Mouse (Mus musculus) adrenal gland, postnatal 14 days (tissue): ENCODE results near the gene Gpr84. TPM values are rescaled to one million over a fixed set of nuclear protein-coding genes. Genes with fewer than 3 reads are reported as not detected.

ENCODE experiments used
- DNase-seq: peaks from one replicate; pipeline ENCODE4 v3.0.0; 2021; ENCODE audit warnings: mixed read lengths
- total RNA-seq: library from RNA; stranded (reverse); gene quantifications from 2 replicates; pipeline ENCODE4 v1.2.3, GENCODE M21; 2021

The Gpr84 gene
- total RNA-seq, 1 experiment from 2014 or later: not detected

GRCm38 (mm10) chr15:103335488-103336235 is 25.2 kb upstream of the Gpr84 start:
- DNase-seq: no peak

GRCm38 (mm10) chr15:103335040-103335439 is 24.6 kb upstream of the Gpr84 start:
- no peak for DNase-seq

GRCm38 (mm10) chr15:103334194-103334593 is 23.8 kb upstream of the Gpr84 start:
- no peak for DNase-seq

GRCm38 (mm10) chr15:103333738-103334137 is 23.3 kb upstream of the Gpr84 start:
- no peak for DNase-seq

- no peak for DNase-seq
Measured at GRCm38 (mm10) chr15:103333081-103333615, 22.7 kb upstream of the Gpr84 start.

GRCm38 (mm10) chr15:103323455-103324247 is 13.2 kb upstream of the Gpr84 start:
- DNase-seq: peak; percentile 95

GRCm38 (mm10) chr15:103323070-103323454 is 12.7 kb upstream of the Gpr84 start:
- DNase-seq: no peak

- DNase-seq: no peak
Measured at GRCm38 (mm10) chr15:103322396-103322795, 12.0 kb upstream of the Gpr84 start.

GRCm38 (mm10) chr15:103321076-103321475 is 10.7 kb upstream of the Gpr84 start:
- DNase-seq: peak; percentile 57

- DNase-seq: no peak
Measured at GRCm38 (mm10) chr15:103318201-103318816, 7.9 kb upstream of the Gpr84 start.

GRCm38 (mm10) chr15:103317731-103318130 is 7.3 kb upstream of the Gpr84 start:
- no peak for DNase-seq

GRCm38 (mm10) chr15:103317120-103317519 is 6.7 kb upstream of the Gpr84 start:
- DNase-seq: no peak

- DNase-seq: peak; percentile 53
Measured at GRCm38 (mm10) chr15:103315979-103316776, 5.8 kb upstream of the Gpr84 start.

- DNase-seq: peak; percentile 88
Measured at GRCm38 (mm10) chr15:103315011-103315502, 4.6 kb upstream of the Gpr84 start.

- DNase-seq: no peak
Measured at GRCm38 (mm10) chr15:103314181-103314580, 3.8 kb upstream of the Gpr84 start.

- DNase-seq: peak; percentile 69
Measured at GRCm38 (mm10) chr15:103313495-103314095, 3.2 kb upstream of the Gpr84 start.

GRCm38 (mm10) chr15:103308876-103309580 is 1.4 kb downstream of the Gpr84 start:
- DNase-seq: no peak

- DNase-seq: no peak
Measured at GRCm38 (mm10) chr15:103308056-103308875, 2.1 kb downstream of the Gpr84 start.

GRCm38 (mm10) chr15:103307125-103307524 is 3.3 kb downstream of the Gpr84 start:
- peak; percentile 93 for DNase-seq
